Mouse (Mus musculus) erythroblast, embryonic 14.5 days (primary cell): ENCODE data around the gene Hnrnpf.

Source experiments
- GATA1 ChIP-seq: IDR thresholded peaks from 2 replicates; pipeline ENCODE4 v1.6.1; 2012; ENCODE audit warnings: low read length, inconsistent platforms, mixed read lengths
- TAL1 ChIP-seq: IDR thresholded peaks from 3 replicates; pipeline ENCODE4 v1.6.1; 2012; ENCODE audit warnings: low read length, inconsistent platforms, mixed read lengths

- TF ChIP-seq TAL1 (no peak), GATA1 (no peak)
These were observed 18.9 kb upstream of the Hnrnpf start for GRCm38 (mm10) chr6:117881229-117881628.
